Mouse (Mus musculus) E14TG2a.4 (cell line): Measurements from ENCODE around the gene S100a8.

ENCODE experiments used
- CTCF ChIP-seq: conservative IDR thresholded peaks from 2 replicates; pipeline ENCODE4 v1.5.1; 2014; ENCODE audit warnings: low read length
- NANOG ChIP-seq: IDR thresholded peaks from 2 replicates; pipeline ENCODE4 v1.6.1; 2014; ENCODE audit warnings: borderline replicate concordance, low read length, mixed read lengths

- TF ChIP-seq CTCF = no peak
- no peak for TF ChIP-seq NANOG
Observed at GRCm38 (mm10) chr3:90686835-90687234, 18.1 kb downstream of the S100a8 start.
